Mouse (Mus musculus) kidney, postnatal 0 days (tissue): Measurements from ENCODE around the gene Ptpn11. TPM values are rescaled to one million over a fixed set of nuclear protein-coding genes. Genes with fewer than 3 reads are reported as not detected.
A peak's percentile ranks its signal among the peaks of the same experiment; 100 is the strongest.
"Not testable (repeated sequence)": the region's sequence is repeated elsewhere in the genome, so short reads cannot be mapped to it uniquely, and the experiment has no call there.

Source experiments
- ATAC-seq: fragments of 200-750 bp; cut with Nextera tagmentation; replicated peaks from 2 replicates; pipeline ENCODE4 v1.8.0; 2017; ENCODE audit warnings: low read depth, moderate number of reproducible peaks, moderate TSS enrichment, moderate library complexity; ENCODE audit not compliant: low FRiP score
- DNase-seq: peaks from one replicate; pipeline ENCODE4 v3.0.0-alpha.2; 2016; ENCODE audit warnings: low spot score
- H3K27ac ChIP-seq: fragments of 300-500 bp; sonication (generic); 2 replicates; pipeline ENCODE4 v1.5.1; 2014; ENCODE audit warnings: mild to moderate bottlenecking
- H3K27me3 ChIP-seq: fragments of 300-500 bp; sonication (generic); 2 replicates; pipeline ENCODE4 v1.6.1; 2014; ENCODE audit warnings: low read length, mixed read lengths; ENCODE audit not compliant: insufficient read depth
- H3K36me3 ChIP-seq: fragments of 300-500 bp; sonication (generic); 2 replicates; pipeline ENCODE4 v1.6.1; 2014; ENCODE audit warnings: low read length, mixed read lengths; ENCODE audit not compliant: insufficient read depth
- H3K4me1 ChIP-seq: fragments of 300-500 bp; sonication (generic); replicated peaks from 2 replicates; pipeline ENCODE4 v1.6.1; 2014; ENCODE audit warnings: antibody characterized with exemption, low read length, mixed read lengths; ENCODE audit not compliant: insufficient read depth
- H3K4me2 ChIP-seq: fragments of 300-500 bp; sonication (generic); 2 replicates; pipeline ENCODE4 v1.6.1; 2014; ENCODE audit warnings: mild to moderate bottlenecking, low read length, moderate library complexity, mixed read lengths
- H3K4me3 ChIP-seq: fragments of 300-500 bp; sonication (generic); replicated peaks from 2 replicates; pipeline ENCODE4 v1.5.1; 2014; ENCODE audit warnings: low read depth, low read length
- H3K9ac ChIP-seq: fragments of 300-500 bp; sonication (generic); 2 replicates; pipeline ENCODE4 v1.6.1; 2014; ENCODE audit warnings: low read depth, low read length
- H3K9me3 ChIP-seq: fragments of 300-500 bp; sonication (generic); replicated peaks from 2 replicates; pipeline ENCODE4 v1.6.1; 2016; ENCODE audit warnings: low read length, inconsistent platforms, mixed read lengths
- CTCF ChIP-seq: IDR thresholded peaks from 2 replicates; pipeline ENCODE4 v1.5.1; 2016; ENCODE audit warnings: antibody characterized with exemption, low read depth, mild to moderate bottlenecking, moderate library complexity
- WGBS: fragments of 180-500 bp; shearing (Covaris S2); extraction: QIAGEN DNeasy Blood & Tissue Kit; methylation state at CpG from one replicate; pipeline ENCODE4 v1.1.7; 2014; 5-methylcytosine and 5-hydroxymethylcytosine counted together
- polyA plus RNA-seq: library from polyadenylated mRNA; unstranded; fragments of >200 nt; fragmentation: Nextera tagmentation; extraction: Ambion mirVana; gene quantifications from 2 replicates; pipeline ENCODE4 v1.2.1, GENCODE M21; 2015

Gene Ptpn11
- polyA plus RNA-seq, 1 experiment from 2014 or later: 20.0 TPM

- Histone ChIP-seq H3K27me3 (no peaks in the 10 kb centered on the region), H3K36me3 (no peaks in the 10 kb centered on the region), H3K4me1 (0 out of 2 replicates have a peak, but pooled peaks cover 5% of the 10 kb centered on the region), H3K4me3 (peak overlapping the region; percentile 88), H3K9me3 (no peaks in the 10 kb centered on the region), H3K27ac (no peak overlapping the region), H3K9ac (peak overlapping the region; percentile 87; the same call in 1 of the 2 replicates), H3K4me2 (peak overlapping the region; percentile 62)
- WGBS: 14% methylated on average over 23 of the region's 23 CpGs
- DNase-seq (no peak), ATAC-seq (no peak)
- TF ChIP-seq CTCF: no peak
Measured at GRCm38 (mm10) chr5:121221328-121221850, 30.2 kb upstream of the Ptpn11 start.

- H3K4me1 ChIP-seq: 0 out of 2 replicates have a peak, but pooled peaks cover 5% of the 10 kb centered on the region
- no peak for TF ChIP-seq CTCF
- H3K27me3 ChIP-seq: no peaks in the 10 kb centered on the region
- WGBS: under 1% methylated on average over 34 of the region's 38 CpGs
- peak; percentile 26; the same call in 1 of the 2 replicates for ATAC-seq
- peak overlapping the region; percentile 62 for H3K4me2 ChIP-seq
- H3K4me3 ChIP-seq: peak overlapping the region; percentile 88
- peak overlapping the region; percentile 83 for H3K27ac ChIP-seq
- peak; percentile 19 for DNase-seq
- H3K9me3 ChIP-seq: no peaks in the 10 kb centered on the region
- peak overlapping the region; percentile 87 for H3K9ac ChIP-seq
- H3K36me3 ChIP-seq: no peaks in the 10 kb centered on the region
Measured at GRCm38 (mm10) chr5:121220732-121221301, 29.6 kb upstream of the Ptpn11 start.

- H3K9ac ChIP-seq: peak within 1 kb of the TSS; percentile 87
- H3K4me1 ChIP-seq: 0 out of 2 replicates have a peak, but pooled peaks cover 5% of the 10 kb centered on the region
- DNase-seq (peak; percentile 97), ATAC-seq (peak; percentile 92)
- no peaks in the 10 kb centered on the region for H3K27me3 ChIP-seq
- peak within 1 kb of the TSS; percentile 83 for H3K27ac ChIP-seq
- H3K9me3 ChIP-seq: no peaks in the 10 kb centered on the region
- TF ChIP-seq CTCF: no peak
- peak within 1 kb of the TSS; percentile 88 for H3K4me3 ChIP-seq
- peak within 1 kb of the TSS; percentile 62 for H3K4me2 ChIP-seq
- under 1% methylated on average over 77 of the region's 90 CpGs for WGBS
- H3K36me3 ChIP-seq: no peaks in the 10 kb centered on the region
Measured at GRCm38 (mm10) chr5:121219980-121220731, 29.0 kb upstream of the Ptpn11 start, which contains the start of gene Hectd4. Gene Hectd4, plus strand, starts transcription at chr5:121220219.

GRCm38 (mm10) chr5:121219190-121219589 lies 28.0 kb upstream of the Ptpn11 start:
- Histone ChIP-seq H3K9me3 (no peaks in the 10 kb centered on the region), H3K4me2 (no peak overlapping the region), H3K9ac (no peak overlapping the region), H3K27ac (no peak overlapping the region), H3K27me3 (no peaks in the 10 kb centered on the region), H3K4me1 (0 out of 2 replicates have a peak, but pooled peaks cover 5% of the 10 kb centered on the region), H3K36me3 (no peaks in the 10 kb centered on the region), H3K4me3 (no peak overlapping the region)
- DNase-seq (no peak), ATAC-seq (no peak)
- no peak for TF ChIP-seq CTCF
- WGBS: 72% methylated on average over 1 of the region's 1 CpGs

- DNase-seq (no peak), ATAC-seq (no peak)
- Histone ChIP-seq H3K9ac (no peak overlapping the region), H3K27ac (no peak overlapping the region), H3K27me3 (no peaks in the 10 kb centered on the region), H3K4me2 (no peak overlapping the region), H3K36me3 (no peaks in the 10 kb centered on the region), H3K4me3 (no peak overlapping the region), H3K4me1 (0 out of 2 replicates have a peak, but pooled peaks cover 5% of the 10 kb centered on the region), H3K9me3 (no peaks in the 10 kb centered on the region)
- TF ChIP-seq CTCF: no peak
- 100% methylated on average over 2 of the region's 2 CpGs for WGBS
Measured at GRCm38 (mm10) chr5:121217313-121217634, 26.1 kb upstream of the Ptpn11 start.

- DNase-seq, H3K4me3 ChIP-seq, H3K4me2 ChIP-seq, H3K4me1 ChIP-seq, H3K36me3 ChIP-seq, H3K9me3 ChIP-seq, H3K27me3 ChIP-seq, H3K9ac ChIP-seq, ATAC-seq, H3K27ac ChIP-seq: not testable (repeated sequence)
- 90% methylated on average over 9 of the region's 9 CpGs for WGBS
Measured at GRCm38 (mm10) chr5:121216584-121217312, 25.6 kb upstream of the Ptpn11 start.
